Mouse (Mus musculus) midbrain, embryonic 11.5 days (tissue): Measurements from ENCODE around the gene Erich4. TPM values are rescaled to one million over a fixed set of nuclear protein-coding genes. Genes with fewer than 3 reads are reported as not detected.
"Not testable (repeated sequence)": the region's sequence is repeated elsewhere in the genome, so short reads cannot be mapped to it uniquely, and the experiment has no call there.

Experiments used
- ATAC-seq: fragments of 200-750 bp; cut with Nextera tagmentation; 2 replicates; pipeline ENCODE4 v1.8.0; 2017; ENCODE audit warnings: moderate TSS enrichment, moderate library complexity; ENCODE audit not compliant: low FRiP score
- DNase-seq: peaks from one replicate; pipeline ENCODE4 v3.0.0; 2015; ENCODE audit warnings: low spot score; ENCODE audit errors: missing footprints
- H3K27ac ChIP-seq: fragments of 300-500 bp; sonication (generic); 2 replicates; pipeline ENCODE4 v1.5.1; 2014; ENCODE audit warnings: low read depth, low read length
- H3K27me3 ChIP-seq: fragments of 300-500 bp; sonication (generic); 2 replicates; pipeline ENCODE4 v1.6.1; 2014; ENCODE audit warnings: mild to moderate bottlenecking, low read length, moderate library complexity, mixed read lengths; ENCODE audit not compliant: control insufficient read depth, insufficient read depth
- H3K36me3 ChIP-seq: fragments of 300-500 bp; sonication (generic); 2 replicates; pipeline ENCODE4 v1.6.1; 2014; ENCODE audit warnings: mild to moderate bottlenecking, low read length, moderate library complexity, mixed read lengths; ENCODE audit not compliant: control insufficient read depth, insufficient read depth
- H3K4me1 ChIP-seq: fragments of 300-500 bp; sonication (generic); 2 replicates; pipeline ENCODE4 v1.6.1; 2014; ENCODE audit warnings: low read length; ENCODE audit not compliant: control insufficient read depth, insufficient read depth
- H3K4me2 ChIP-seq: fragments of 300-500 bp; sonication (generic); 2 replicates; pipeline ENCODE4 v1.6.1; 2014; ENCODE audit warnings: mild to moderate bottlenecking, moderate library complexity
- H3K4me3 ChIP-seq: fragments of 300-500 bp; sonication (generic); 2 replicates; pipeline ENCODE4 v1.5.1; 2014; ENCODE audit warnings: low read depth, low read length
- H3K9ac ChIP-seq: fragments of 300-500 bp; sonication (generic); 2 replicates; pipeline ENCODE4 v1.6.1; 2014; ENCODE audit warnings: low read length
- H3K9me3 ChIP-seq: fragments of 300-500 bp; sonication (generic); 2 replicates; pipeline ENCODE4 v1.6.1; 2016; ENCODE audit warnings: low read length; ENCODE audit not compliant: control insufficient read depth
- WGBS: fragments of 180-500 bp; shearing (Covaris S2); extraction: QIAGEN DNeasy Blood & Tissue Kit; methylation state at CpG from one replicate; pipeline ENCODE4 v1.1.7; 2014; 5-methylcytosine and 5-hydroxymethylcytosine counted together
- polyA plus RNA-seq: library from polyadenylated mRNA; unstranded; fragments of >200 nt; fragmentation: Nextera tagmentation; extraction: Ambion mirVana; gene quantifications from 2 replicates; pipeline ENCODE4 v1.2.1, GENCODE M21; 2014

Erich4 gene
- polyA plus RNA-seq, 1 experiment from 2014 or later: not detected

DNA sequence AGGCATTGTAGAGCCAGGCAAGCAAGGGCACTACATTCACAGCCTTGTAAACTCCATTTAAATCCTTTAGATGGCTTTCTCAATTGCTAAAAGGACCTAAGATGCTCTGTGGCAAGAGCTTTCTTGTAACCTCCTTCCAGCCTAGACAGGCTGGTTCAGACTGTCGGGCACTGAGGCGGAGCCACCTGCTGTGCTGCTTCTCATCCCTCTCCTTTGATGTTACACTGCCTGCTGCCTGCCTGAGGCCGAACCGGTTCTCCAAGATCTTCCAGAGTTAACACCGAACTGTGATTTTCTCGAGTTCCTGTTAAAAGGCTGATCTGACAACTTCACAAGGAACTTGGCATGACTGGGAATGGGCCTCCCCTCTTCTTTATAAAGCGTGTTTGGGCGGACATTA is 39.8 kb downstream of the Erich4 start:
- Histone ChIP-seq H3K9me3 (no peaks in the 10 kb centered on the region), H3K4me3 (no peak overlapping the region), H3K4me1 (no peaks in the 10 kb centered on the region), H3K4me2 (no peak overlapping the region), H3K9ac (no peak overlapping the region), H3K36me3 (no peaks in the 10 kb centered on the region), H3K27me3 (no peaks in the 10 kb centered on the region), H3K27ac (no peak overlapping the region)
- WGBS: 10% methylated on average over 8 of the region's 8 CpGs
- peak; percentile 82 for DNase-seq
- ATAC-seq: no peak

DNA sequence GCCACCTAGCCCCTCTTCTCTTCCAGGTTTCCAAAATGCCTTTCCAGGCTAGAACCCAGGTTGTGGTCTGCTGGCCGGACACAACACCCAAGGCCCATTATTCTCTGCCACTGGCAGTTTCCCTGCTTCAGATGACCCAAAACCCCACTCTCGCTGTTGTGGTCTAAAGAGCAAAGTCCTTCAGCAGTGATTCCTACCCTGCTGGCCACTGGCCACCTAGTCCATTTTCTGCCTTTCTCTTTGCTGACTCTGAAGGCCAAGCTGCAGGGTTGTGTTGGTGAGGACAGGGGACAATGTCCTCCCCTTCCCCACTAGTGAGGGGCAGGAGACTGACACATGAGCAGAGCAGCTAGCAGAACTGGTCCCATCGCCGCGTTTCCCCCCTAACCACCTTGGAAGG is 40.6 kb downstream of the Erich4 start:
- DNase-seq: no peak
- Histone ChIP-seq H3K36me3 (no peaks in the 10 kb centered on the region), H3K4me3 (no peak overlapping the region), H3K27me3 (no peaks in the 10 kb centered on the region), H3K9me3 (no peaks in the 10 kb centered on the region), H3K4me2 (no peak overlapping the region), H3K9ac (no peak overlapping the region), H3K27ac (no peak overlapping the region), H3K4me1 (no peaks in the 10 kb centered on the region)
- 83% methylated on average over 5 of the region's 5 CpGs for WGBS
- no peak for ATAC-seq

DNA sequence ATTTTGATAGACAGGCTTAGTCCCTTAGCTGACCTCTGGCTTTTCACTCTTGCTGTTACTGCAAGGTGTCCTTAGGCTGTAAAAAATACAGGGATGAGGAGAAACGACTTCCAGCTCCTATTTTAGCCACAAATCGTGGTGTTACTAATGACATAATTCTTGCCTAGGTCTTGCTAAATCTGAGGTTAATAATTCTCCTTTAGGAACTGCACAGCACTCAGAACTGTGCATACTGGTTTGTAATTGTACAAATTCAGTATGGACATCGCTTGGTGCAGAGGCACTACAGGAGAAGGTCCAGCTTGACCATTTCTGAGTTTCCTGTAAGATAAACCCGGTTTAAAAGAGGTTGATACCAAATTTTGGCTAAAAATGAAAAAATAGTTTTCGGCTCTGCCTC is 41.9 kb downstream of the Erich4 start:
- ATAC-seq: not testable (repeated sequence)
- 78% methylated on average over 5 of the region's 5 CpGs for WGBS

DNA sequence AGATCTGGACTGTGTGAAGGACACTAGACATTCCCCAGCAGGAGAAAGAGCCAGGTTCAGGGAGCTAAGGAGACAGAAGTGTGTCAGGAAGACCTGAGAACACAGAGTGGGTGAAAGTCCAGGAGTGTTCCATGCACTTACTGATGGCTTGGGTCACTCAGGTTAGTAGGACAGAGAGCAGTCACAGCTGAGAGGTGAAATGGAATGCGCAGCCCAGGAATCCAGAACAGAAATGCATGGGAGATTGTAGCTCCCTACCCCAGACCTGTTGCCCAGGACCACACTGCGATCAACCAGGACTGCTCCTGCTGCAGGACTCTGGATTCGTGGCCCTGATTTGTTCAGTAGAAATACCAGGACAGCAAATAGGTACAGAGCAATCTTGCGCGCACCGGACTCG is 47.0 kb downstream of the Erich4 start:
- H3K27me3 ChIP-seq: no peaks in the 10 kb centered on the region
- no peak overlapping the region for H3K27ac ChIP-seq
- ATAC-seq (no peak), DNase-seq (no peak)
- no peaks in the 10 kb centered on the region for H3K9me3 ChIP-seq
- no peaks in the 10 kb centered on the region for H3K4me1 ChIP-seq
- H3K4me2 ChIP-seq: no peak overlapping the region
- 95% methylated on average over 7 of the region's 7 CpGs for WGBS
- H3K36me3 ChIP-seq: no peaks in the 10 kb centered on the region
- H3K9ac ChIP-seq: no peak overlapping the region
- no peak overlapping the region for H3K4me3 ChIP-seq

More for the DNA sequence above, 41.9 kb downstream of the Erich4 start:
- not testable (repeated sequence) for H3K4me3 ChIP-seq, H3K27me3 ChIP-seq, H3K4me1 ChIP-seq, H3K27ac ChIP-seq, H3K36me3 ChIP-seq, DNase-seq, H3K9me3 ChIP-seq, H3K9ac ChIP-seq, H3K4me2 ChIP-seq

Other genes with a start within 250 kb of the Erich4 start
- gene Cnfn, start 246.2 kb downstream of the Erich4 start, polyA plus RNA-seq: not detected in 2 replicates
- gene Lipe, start 217.2 kb downstream of the Erich4 start, polyA plus RNA-seq: 1.7 and 2.3 TPM in 2 replicates
- gene Cxcl17, start 203.0 kb downstream of the Erich4 start, polyA plus RNA-seq: 0.18 and 0.22 TPM in 2 replicates
- gene Ceacam1, start 138.3 kb downstream of the Erich4 start, polyA plus RNA-seq: 0.45 and 0.54 TPM in 2 replicates
- not detected in 2 replicates for gene Ceacam2, start 76.0 kb downstream of the Erich4 start, polyA plus RNA-seq
- gene Dmac2, start 3.5 kb upstream of the Erich4 start, polyA plus RNA-seq: 22.0 and 24.6 TPM in 2 replicates
- 0.36 and 0.65 TPM in 2 replicates for gene B3gnt8, start 10.8 kb upstream of the Erich4 start, polyA plus RNA-seq
- gene Bckdha, start 43.1 kb upstream of the Erich4 start, polyA plus RNA-seq: 30.0 and 35.4 TPM in 2 replicates
- gene Exosc5, start 43.3 kb upstream of the Erich4 start, polyA plus RNA-seq: 40.2 and 46.4 TPM in 2 replicates
- gene Tmem91, start 59.3 kb upstream of the Erich4 start, polyA plus RNA-seq: 0.99 and 1.6 TPM in 2 replicates
- 30.7 and 31.1 TPM in 2 replicates for gene B9d2, start 64.9 kb upstream of the Erich4 start, polyA plus RNA-seq
- 0.78 and 1.4 TPM in 2 replicates for gene Tgfb1, start 71.1 kb upstream of the Erich4 start, polyA plus RNA-seq
- gene Ccdc97, start 103.2 kb upstream of the Erich4 start, polyA plus RNA-seq: 26.8 and 32.1 TPM in 2 replicates
- 69.2 and 74.2 TPM in 2 replicates for gene Hnrnpul1, start 138.9 kb upstream of the Erich4 start, polyA plus RNA-seq
- gene Axl, start 172.8 kb upstream of the Erich4 start, polyA plus RNA-seq: 17.4 and 21.8 TPM in 2 replicates
- gene Cyp2s1, start 201.0 kb upstream of the Erich4 start, polyA plus RNA-seq: 0.10 TPM in 1 of 2 replicates, not detected in the other